Mouse (Mus musculus): ENCODE results near the gene Tnrc6b. TPM values are rescaled to one million over a fixed set of nuclear protein-coding genes. Genes with fewer than 3 reads are reported as not detected.
"Not testable (repeated sequence)": the region's sequence is repeated elsewhere in the genome, so short reads cannot be mapped to it uniquely, and the experiment has no call there.

The Tnrc6b gene
- polyA plus RNA-seq, 1 experiment from 2014 or later, result 34.7 TPM

DNA sequence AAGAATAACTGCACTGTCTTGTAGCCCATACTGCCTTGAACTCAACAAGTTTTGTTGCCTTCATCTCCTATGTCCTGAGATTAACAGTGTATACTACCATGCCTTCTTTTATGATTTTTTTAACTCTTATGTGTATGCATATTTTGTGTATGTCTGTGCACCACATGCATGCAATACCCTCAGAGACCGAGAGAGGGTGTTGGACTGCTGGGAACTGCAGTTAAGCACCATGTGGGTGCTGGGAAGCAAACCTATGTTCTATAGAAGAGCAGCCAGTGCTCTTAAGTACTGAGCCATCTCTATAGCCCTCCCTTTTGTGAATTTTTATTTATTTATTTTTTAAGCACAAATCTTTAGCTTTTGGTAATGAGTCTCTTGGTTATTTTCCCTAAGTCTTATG, 202.7 kb downstream of the Tnrc6b start:
- no peak for ATAC-seq (ENCODE audit: low FRiP score, low read depth)
- Histone ChIP-seq H3K4me1 (no peaks in the 10 kb centered on the region), H3K4me3 (no peak overlapping the region), H3K4me2 (replicated peaks) (no peak overlapping the region), H3K9me3 (no peaks in the 10 kb centered on the region), H3K27ac (no peak overlapping the region), H3K27me3 (no peaks in the 10 kb centered on the region), H3K9ac (no peak overlapping the region), H3K36me3 (peaks cover 86% of the 10 kb centered on the region)
- 94% methylated on average over 1 of the region's 1 CpGs for WGBS

DNA sequence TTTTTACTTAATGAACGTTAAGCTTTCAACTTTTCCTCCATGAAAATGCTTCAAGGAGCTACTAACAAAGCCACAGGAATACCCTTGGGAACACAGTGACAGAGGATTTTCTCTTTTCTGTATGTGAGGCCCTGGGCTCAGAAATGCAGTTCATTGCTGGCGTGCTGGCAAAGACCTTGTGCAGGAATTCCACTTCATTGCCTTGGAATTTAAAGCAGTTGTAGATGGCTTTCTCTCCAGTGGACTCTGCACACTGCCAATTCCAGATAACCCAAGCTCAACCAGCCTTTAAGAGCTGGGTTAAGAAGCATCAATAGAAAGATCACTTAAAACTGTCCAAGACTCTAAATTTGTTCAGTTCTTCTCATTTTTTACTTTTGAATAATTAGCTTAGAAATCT, 204.7 kb downstream of the Tnrc6b start:
- no peak for ATAC-seq (ENCODE audit: low FRiP score, low read depth)
- Histone ChIP-seq H3K9ac (no peak overlapping the region), H3K27ac (no peak overlapping the region), H3K27me3 (no peaks in the 10 kb centered on the region), H3K4me2 (replicated peaks) (no peak overlapping the region), H3K4me1 (no peaks in the 10 kb centered on the region), H3K36me3 (peaks cover 91% of the 10 kb centered on the region), H3K9me3 (no peaks in the 10 kb centered on the region), H3K4me3 (no peak overlapping the region)
- 77% methylated on average over 2 of the region's 2 CpGs for WGBS

DNA sequence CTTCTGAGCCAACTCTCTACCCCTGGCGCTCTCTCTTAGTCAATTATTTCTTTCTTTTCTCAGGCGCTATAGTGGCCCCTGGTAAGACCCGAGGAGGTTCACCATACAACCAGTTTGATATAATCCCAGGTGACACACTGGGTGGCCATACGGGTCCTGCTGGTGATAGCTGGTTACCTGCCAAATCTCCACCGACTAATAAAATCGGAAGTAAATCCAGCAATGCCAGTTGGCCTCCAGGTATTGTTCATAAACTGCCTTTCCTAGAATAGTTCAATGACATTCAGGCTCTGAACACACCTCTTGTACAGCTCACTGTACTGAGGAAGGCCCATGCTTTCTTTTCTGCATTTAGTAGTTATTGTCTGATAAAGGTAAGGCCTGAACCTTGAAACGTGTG, 205.5 kb downstream of the Tnrc6b start:
- ATAC-seq (ENCODE audit: low FRiP score, low read depth), result no peak
- WGBS, result 90% methylated on average over 7 of the region's 7 CpGs
- Histone ChIP-seq H3K9me3 (no peaks in the 10 kb centered on the region), H3K4me3 (no peak overlapping the region), H3K9ac (no peak overlapping the region), H3K27ac (no peak overlapping the region), H3K27me3 (no peaks in the 10 kb centered on the region), H3K4me1 (no peaks in the 10 kb centered on the region), H3K4me2 (replicated peaks) (no peak overlapping the region), H3K36me3 (peaks cover 91% of the 10 kb centered on the region)

DNA sequence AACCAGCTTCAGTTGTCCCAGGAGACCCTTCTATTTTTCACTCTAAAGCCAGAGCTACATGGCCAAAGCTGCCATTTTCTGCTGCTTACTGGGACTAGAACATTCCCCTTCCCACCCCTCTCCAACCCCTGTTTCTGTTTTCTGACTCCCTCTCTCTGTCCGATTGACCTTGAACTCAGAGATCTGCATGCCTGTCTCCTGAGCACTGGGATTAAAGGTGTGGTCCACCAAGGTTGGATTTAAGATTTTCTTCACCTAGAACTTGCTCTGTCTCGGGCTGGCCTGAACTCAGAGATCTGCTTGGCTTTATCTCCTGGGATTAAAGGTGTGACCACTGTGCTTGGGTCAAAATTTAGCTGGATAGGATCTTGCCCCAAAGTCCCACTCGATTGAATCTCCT, 209.2 kb downstream of the Tnrc6b start:
- Histone ChIP-seq H3K4me3 (no peak overlapping the region), H3K4me2 (replicated peaks) (no peak overlapping the region), H3K27me3 (no peaks in the 10 kb centered on the region), H3K9me3 (no peaks in the 10 kb centered on the region), H3K4me1 (no peaks in the 10 kb centered on the region), H3K9ac (no peak overlapping the region), H3K36me3 (peaks cover 88% of the 10 kb centered on the region), H3K27ac (no peak overlapping the region)
- ATAC-seq (ENCODE audit: low FRiP score, low read depth), result no peak
- WGBS, result 99% methylated on average over 3 of the region's 3 CpGs

DNA sequence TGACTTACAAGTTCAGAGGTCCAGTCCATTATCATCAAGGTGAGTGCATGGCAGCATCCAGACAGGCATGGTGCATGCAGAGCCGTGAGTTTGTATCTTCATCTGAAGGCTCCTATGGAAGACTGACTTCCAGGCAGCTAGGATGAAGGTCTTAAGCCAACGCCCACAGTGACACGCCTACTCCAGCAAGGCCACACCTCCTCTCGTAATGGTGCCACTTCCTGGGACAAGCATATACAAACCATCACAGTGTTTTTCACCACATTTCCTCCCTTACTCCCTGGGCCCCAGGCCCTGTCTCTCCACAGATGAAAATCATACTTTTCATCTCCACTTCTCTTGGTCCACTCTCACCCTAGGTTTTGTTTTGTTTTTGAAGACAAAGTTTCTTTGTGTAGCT, 210.7 kb downstream of the Tnrc6b start:
- Histone ChIP-seq H3K9me3 (no peaks in the 10 kb centered on the region), H3K4me3 (no peak overlapping the region), H3K9ac (no peak overlapping the region), H3K4me2 (replicated peaks) (no peak overlapping the region), H3K27ac (no peak overlapping the region), H3K36me3 (peaks cover 86% of the 10 kb centered on the region), H3K27me3 (no peaks in the 10 kb centered on the region), H3K4me1 (no peaks in the 10 kb centered on the region)
- 81% methylated on average over 4 of the region's 4 CpGs for WGBS
- ATAC-seq (ENCODE audit: low FRiP score, low read depth), result no peak

DNA sequence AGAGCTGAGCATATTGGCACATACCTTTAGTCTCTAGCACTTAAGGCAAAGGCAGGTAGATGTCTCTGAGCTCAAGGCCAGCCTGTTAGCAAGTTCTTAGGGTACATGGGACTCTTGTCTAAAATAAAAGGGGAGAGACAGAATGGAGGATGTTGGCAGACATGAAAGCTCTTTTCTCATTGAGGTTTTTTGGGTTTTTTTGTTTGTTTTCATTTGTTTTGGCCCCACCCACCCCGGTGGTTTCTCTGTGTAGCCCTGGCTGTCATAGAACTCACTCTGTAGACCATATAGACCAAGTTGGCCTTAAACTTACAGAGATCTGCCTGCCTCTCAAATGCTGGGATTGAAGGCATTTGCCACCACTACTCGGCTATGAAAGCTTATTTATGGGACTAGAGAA, 213.1 kb downstream of the Tnrc6b start:
- Histone ChIP-seq H3K9ac (no peak overlapping the region), H3K27me3 (no peaks in the 10 kb centered on the region), H3K9me3 (no peaks in the 10 kb centered on the region), H3K36me3 (peaks cover 87% of the 10 kb centered on the region), H3K4me3 (no peak overlapping the region), H3K4me2 (replicated peaks) (no peak overlapping the region), H3K27ac (no peak overlapping the region), H3K4me1 (no peaks in the 10 kb centered on the region)
- no peak for ATAC-seq (ENCODE audit: low FRiP score, low read depth)
- 88% methylated on average over 2 of the region's 2 CpGs for WGBS

DNA sequence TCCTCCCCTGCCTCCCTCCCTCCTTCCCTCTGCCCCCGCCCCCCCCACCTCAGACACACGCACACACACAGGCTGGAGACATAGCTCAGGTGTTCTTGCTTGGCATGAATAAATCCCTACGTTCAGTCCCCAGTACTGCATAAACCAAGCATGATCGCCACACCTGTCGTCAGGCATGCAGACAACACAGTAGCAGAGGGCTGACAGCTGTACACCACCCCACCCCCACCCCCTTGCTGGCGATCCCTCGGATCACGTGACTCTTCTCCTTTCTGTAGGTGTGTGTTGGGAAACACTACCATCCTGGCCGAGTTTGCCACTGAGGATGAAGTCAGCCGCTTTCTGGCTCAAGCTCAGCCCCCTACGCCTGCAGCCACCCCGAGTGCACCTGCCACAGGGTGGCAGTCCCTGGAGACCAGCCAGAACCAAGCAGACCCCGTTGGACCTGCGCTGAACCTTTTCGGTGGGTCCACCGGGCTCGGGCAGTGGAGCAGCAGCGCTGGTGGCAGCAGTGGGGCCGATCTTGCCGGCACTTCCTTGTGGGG, 217.8 kb downstream of the Tnrc6b start:
- no peak for ATAC-seq (ENCODE audit: low FRiP score, low read depth)
- H3K36me3 ChIP-seq, result peaks cover 67% of the 10 kb centered on the region
- H3K9ac ChIP-seq, result no peak overlapping the region
- 79% methylated on average over 20 of the region's 20 CpGs for WGBS
- no peak overlapping the region for H3K4me2 ChIP-seq (replicated peaks)
- no peak overlapping the region; the same call in 1 of the 2 replicates for H3K27ac ChIP-seq
- no peaks in the 10 kb centered on the region for H3K27me3 ChIP-seq
- H3K4me3 ChIP-seq, result no peak overlapping the region
- no peaks in the 10 kb centered on the region for H3K9me3 ChIP-seq
- H3K4me1 ChIP-seq, result peaks cover 6% of the 10 kb centered on the region

DNA sequence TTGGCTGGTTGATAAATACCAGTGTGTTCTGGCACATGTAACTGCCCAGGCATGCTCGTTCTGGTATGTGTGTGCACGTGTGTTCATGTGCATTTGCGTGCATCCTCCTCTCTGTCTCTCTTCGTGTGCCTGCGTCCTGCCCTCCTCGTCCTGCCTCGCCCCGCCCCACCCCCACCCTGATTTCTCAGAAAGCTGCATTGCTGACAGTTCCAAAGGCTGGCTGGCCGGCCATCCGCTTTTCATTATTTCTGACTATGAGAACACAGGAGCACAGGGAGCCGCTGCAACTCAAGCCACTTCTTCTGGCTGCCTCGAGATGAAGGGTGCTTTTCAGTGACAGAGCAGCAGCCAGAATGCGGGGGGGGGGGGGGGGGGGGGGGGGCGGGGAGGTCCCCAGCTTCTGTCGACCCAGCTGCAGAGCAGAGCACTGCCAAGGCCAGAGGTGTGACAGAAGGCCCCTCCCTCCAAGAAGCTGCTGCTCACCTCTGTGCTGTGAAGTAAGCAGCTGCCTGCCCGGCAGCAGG, 219.0 kb downstream of the Tnrc6b start:
- Histone ChIP-seq H3K9ac (no peak overlapping the region), H3K27me3 (no peaks in the 10 kb centered on the region), H3K9me3 (no peaks in the 10 kb centered on the region), H3K4me3 (no peak overlapping the region), H3K4me2 (replicated peaks) (no peak overlapping the region), H3K4me1 (peaks cover 6% of the 10 kb centered on the region), H3K27ac (peak overlapping the region; percentile 61; the same call in 1 of the 2 replicates), H3K36me3 (peaks cover 64% of the 10 kb centered on the region)
- WGBS, result 15% methylated on average over 14 of the region's 16 CpGs
- peak; percentile 71; the same call in 1 of the 2 replicates for ATAC-seq (ENCODE audit: low FRiP score, low read depth)

DNA sequence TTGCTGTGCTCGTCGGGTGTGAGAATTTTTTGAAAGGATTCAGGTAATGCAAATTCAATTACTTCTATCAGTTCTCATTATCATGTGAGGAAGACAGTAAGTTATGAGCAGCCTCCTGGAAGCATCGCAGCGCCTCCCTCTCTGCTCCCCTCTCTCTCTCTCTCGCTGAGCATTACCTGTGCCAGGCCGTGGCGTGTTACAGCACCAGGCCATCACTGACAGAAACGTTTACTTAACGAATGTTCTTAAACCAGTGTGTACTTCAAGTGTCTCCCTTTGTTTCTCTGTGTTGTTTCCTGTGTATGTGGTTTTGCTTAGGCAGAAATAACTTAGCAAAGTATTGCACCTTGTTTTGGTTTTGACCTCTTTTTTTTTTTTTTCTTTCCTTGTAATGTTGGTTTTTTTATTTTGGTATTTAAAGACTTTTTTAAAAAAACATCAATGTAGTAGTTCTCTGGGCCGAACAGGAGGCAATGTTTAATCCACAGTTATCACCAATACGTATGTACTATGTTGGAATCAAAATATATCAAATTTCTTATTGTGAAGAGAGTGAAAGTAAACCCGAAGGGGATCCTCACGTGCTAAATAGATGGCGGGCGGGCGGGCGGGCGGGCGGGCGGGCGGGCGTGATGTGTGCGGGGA, 219.7 kb downstream of the Tnrc6b start:
- not testable (repeated sequence) for H3K27me3 ChIP-seq; H3K4me3 ChIP-seq; H3K9me3 ChIP-seq; ATAC-seq (ENCODE audit: low FRiP score, low read depth); H3K4me1 ChIP-seq; H3K4me2 ChIP-seq (replicated peaks); H3K9ac ChIP-seq
- H3K27ac ChIP-seq, result peak overlapping the region; percentile 61; the same call in 1 of the 2 replicates
- peaks cover 67% of the 10 kb centered on the region for H3K36me3 ChIP-seq
- 82% methylated on average over 23 of the region's 23 CpGs for WGBS

DNA sequence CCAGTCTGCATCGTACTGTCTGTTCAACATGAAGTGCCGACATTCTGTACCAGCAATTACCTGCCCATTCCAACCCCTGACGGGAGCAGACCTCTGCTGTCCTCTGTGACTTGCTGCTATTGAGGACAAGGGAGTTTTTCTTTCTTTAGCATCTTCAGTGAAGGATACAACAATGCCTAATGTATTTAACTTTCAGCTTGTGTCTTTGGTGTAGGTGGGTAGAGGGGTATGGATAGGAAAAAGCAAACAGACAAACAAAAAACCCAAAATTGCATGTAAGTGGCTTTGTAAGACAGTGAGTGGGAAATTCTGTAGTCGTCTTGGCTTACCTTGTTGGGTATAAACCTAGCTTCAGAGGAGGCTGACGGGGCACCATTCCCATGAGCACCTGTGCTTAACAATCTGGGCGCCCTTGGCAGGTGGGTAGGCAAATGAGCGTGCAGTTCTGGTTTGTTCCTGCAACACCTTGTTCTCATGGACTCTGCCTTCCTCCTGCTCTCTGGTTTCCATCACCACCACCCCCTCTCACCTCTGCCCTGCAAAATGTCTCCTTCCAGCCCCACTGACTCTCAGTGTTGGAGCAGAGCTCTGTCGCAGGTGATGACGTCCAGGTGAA, 220.3 kb downstream of the Tnrc6b start:
- Histone ChIP-seq H3K27me3 (no peaks in the 10 kb centered on the region), H3K4me2 (replicated peaks) (no peak overlapping the region), H3K9ac (no peak overlapping the region)

DNA sequence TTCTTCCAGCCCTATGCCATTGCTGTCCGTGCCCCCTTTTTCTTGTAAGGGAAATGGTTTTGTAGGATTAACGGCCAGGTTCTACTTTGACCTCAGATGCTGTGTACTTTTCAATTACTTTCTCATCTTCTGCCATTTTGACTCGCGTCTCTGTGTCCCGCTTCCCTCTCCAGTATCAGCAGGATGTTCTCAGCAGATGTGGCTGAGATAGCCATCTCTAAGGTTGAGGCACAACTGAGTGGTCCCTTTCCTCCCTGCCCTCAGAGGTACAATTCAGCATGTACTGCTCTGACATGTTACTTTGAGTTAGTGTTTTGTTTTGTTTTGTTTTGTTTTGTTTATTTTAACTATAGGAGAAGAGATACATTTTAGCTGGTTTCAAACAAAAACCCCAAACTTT, 223.7 kb downstream of the Tnrc6b start:
- Histone ChIP-seq H3K4me3 (no peak overlapping the region), H3K9ac (no peak overlapping the region), H3K27ac (no peak overlapping the region), H3K4me1 (peaks cover 6% of the 10 kb centered on the region), H3K36me3 (peaks cover 53% of the 10 kb centered on the region), H3K9me3 (no peaks in the 10 kb centered on the region), H3K27me3 (no peaks in the 10 kb centered on the region), H3K4me2 (replicated peaks) (no peak overlapping the region)
- no peak for ATAC-seq (ENCODE audit: low FRiP score, low read depth)
- WGBS, result 89% methylated on average over 5 of the region's 5 CpGs

More for the DNA sequence above, 220.3 kb downstream of the Tnrc6b start:
- peaks cover 63% of the 10 kb centered on the region for H3K36me3 ChIP-seq
- H3K4me3 ChIP-seq, result no peak overlapping the region
- 89% methylated on average over 9 of the region's 9 CpGs for WGBS
- H3K27ac ChIP-seq, result no peak overlapping the region
- H3K4me1 ChIP-seq, result peaks cover 6% of the 10 kb centered on the region
- no peak for ATAC-seq (ENCODE audit: low FRiP score, low read depth)
- no peaks in the 10 kb centered on the region for H3K9me3 ChIP-seq

DNA sequence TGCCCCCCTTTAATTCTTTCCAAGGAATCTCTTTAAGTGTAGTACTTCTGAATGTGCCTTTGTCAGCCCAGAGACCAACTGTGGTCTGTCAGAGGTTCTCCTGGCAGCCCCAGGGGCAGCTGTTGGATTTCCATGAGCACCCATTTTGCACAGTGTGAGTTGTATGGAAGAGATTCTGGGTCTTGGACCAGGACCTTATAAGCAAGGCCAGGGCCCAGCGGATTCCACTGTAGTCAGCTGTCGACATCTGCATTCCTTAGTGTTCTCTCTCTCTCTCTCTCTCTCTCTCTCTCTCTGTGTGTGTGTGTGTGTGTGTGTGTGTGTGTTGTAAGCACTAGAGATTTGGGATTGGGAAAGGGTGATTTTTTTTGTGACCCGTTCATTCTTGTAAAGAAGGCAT, 225.6 kb downstream of the Tnrc6b start:
- H3K36me3 ChIP-seq, result peaks cover 51% of the 10 kb centered on the region
- H3K4me1 ChIP-seq, result no peaks in the 10 kb centered on the region
- H3K4me3 ChIP-seq, result no peak overlapping the region
- ATAC-seq (ENCODE audit: low FRiP score, low read depth), result no peak
- H3K9ac ChIP-seq, result no peak overlapping the region
- H3K9me3 ChIP-seq, result no peaks in the 10 kb centered on the region
- no peak overlapping the region; the same call in 1 of the 2 replicates for H3K27ac ChIP-seq
- 89% methylated on average over 3 of the region's 3 CpGs for WGBS
- no peak overlapping the region for H3K4me2 ChIP-seq (replicated peaks)
- no peaks in the 10 kb centered on the region for H3K27me3 ChIP-seq

Measured in limb, embryonic 13.5 days (tissue).